Mouse (Mus musculus): Measurements from ENCODE around the gene Ang. TPM values are rescaled to one million over a fixed set of nuclear protein-coding genes. Genes with fewer than 3 reads are reported as not detected.

Gene Ang
- total RNA-seq, 2 experiments from 2014 or later = 3.0 to 4.1 TPM

Other genes with a start within 250 kb of the Ang start
- gene Tep1, start 220.6 kb upstream of the Ang start, total RNA-seq (2021) = 1 to 10 TPM; 4.4 to 4.8 TPM
- 1 to 10 TPM; 1.8 to 2.3 TPM for gene Klhl33, start 193.6 kb upstream of the Ang start, total RNA-seq (2021)
- gene Osgep, start 166.3 kb upstream of the Ang start, total RNA-seq (2021) = 10 to 100 TPM; 33.9 to 40.2 TPM
- gene Apex1, start 166.2 kb upstream of the Ang start, total RNA-seq (2021) = 10 to 100 TPM; 71.7 to 78.2 TPM
- gene Pip4p1, start 160.3 kb upstream of the Ang start, total RNA-seq (2021) = 10 to 100 TPM; 72.7 to 85.3 TPM
- gene Pnp, start 160.1 kb upstream of the Ang start, total RNA-seq (2021) = 10 to 100 TPM; 17.1 to 21.5 TPM
- gene Gm49342, start 146.6 kb upstream of the Ang start, total RNA-seq (2021) = 10 to 100 TPM in 1 of 2 experiments, 1 to 10 TPM in 1; 9.2 to 11.1 TPM
- gene Pnp2, start 135.2 kb upstream of the Ang start, total RNA-seq (2021) = 1 to 10 TPM; 1.0 to 1.7 TPM
- gene Rnase10, start 83.4 kb upstream of the Ang start, total RNA-seq (2021) = under 1 TPM in 1 of 2 experiments, not detected in 1; 0.22 TPM
- not detected for gene Rnase9, start 49.3 kb upstream of the Ang start, total RNA-seq (2021)
- not detected for gene Rnase11, start 41.0 kb upstream of the Ang start, total RNA-seq (2021)
- gene Rnase12, start 33.5 kb upstream of the Ang start, total RNA-seq (2021) = not detected
- gene Olfr750, start 16.7 kb upstream of the Ang start, total RNA-seq (2021) = not detected
- gene Rnase4, start 73 bp upstream of the Ang start, total RNA-seq (2021) = 10 to 100 TPM; 16.2 to 17.8 TPM
- not detected for gene Eddm3b, start 23.3 kb downstream of the Ang start, total RNA-seq (2021)
- gene Rnase6, start 32.8 kb downstream of the Ang start, total RNA-seq (2021) = under 1 TPM; 0.31 to 0.34 TPM
- 1 to 10 TPM in 1 of 2 experiments, under 1 TPM in 1; 0.91 to 1.2 TPM for gene Rnase1, start 55.6 kb downstream of the Ang start, total RNA-seq (2021)
- not detected for gene Rnase2b, start 71.1 kb downstream of the Ang start, total RNA-seq (2021)
- not detected for gene Ang2, start 108.0 kb downstream of the Ang start, total RNA-seq (2021)
- gene Ear14, start 112.2 kb downstream of the Ang start, total RNA-seq (2021) = not detected
- not detected for gene Rnase2a, start 165.0 kb downstream of the Ang start, total RNA-seq (2021)

Measured in layer of hippocampus, postnatal 10 days (tissue).